Mouse (Mus musculus): ENCODE results near the gene Tpcn2. TPM values are rescaled to one million over a fixed set of nuclear protein-coding genes. Genes with fewer than 3 reads are reported as not detected.

The Tpcn2 gene
- polyA plus RNA-seq, 1 experiment from 2014 or later = 3.5 TPM

- no peak overlapping the region for H3K27ac ChIP-seq (ENCODE audit: low read depth)
- no peaks in the 10 kb centered on the region for H3K9me3 ChIP-seq (ENCODE audit: control insufficient read depth, low read length)
- no peaks in the 10 kb centered on the region for H3K27me3 ChIP-seq (replicated peaks; ENCODE audit: control insufficient read depth, insufficient read depth, low read length)
- no peaks in the 10 kb centered on the region for H3K4me1 ChIP-seq (replicated peaks; ENCODE audit: control insufficient read depth, insufficient read depth, low read length)
- no peak overlapping the region for H3K4me3 ChIP-seq (ENCODE audit: low read depth, low read length)
- ATAC-seq (replicated peaks; ENCODE audit: low FRiP score, low TSS enrichment, low read depth) = no peak
- no peak for DNase-seq (ENCODE audit: low spot score)
- H3K9ac ChIP-seq (ENCODE audit: low read length) = no peak overlapping the region
- H3K36me3 ChIP-seq (ENCODE audit: control insufficient read depth, insufficient read depth, low read length) = peaks cover 72% of the 10 kb centered on the region
- WGBS = 90% methylated on average over 5 of the region's 5 CpGs
- no peak overlapping the region for H3K4me2 ChIP-seq (ENCODE audit: low read length)
These were observed 12.9 kb downstream of the Tpcn2 start for GRCm38 (mm10) chr7:145270955-145271354.

- ATAC-seq (replicated peaks; ENCODE audit: low FRiP score, low TSS enrichment, low read depth) = peak; percentile 84
- WGBS = 67% methylated on average over 7 of the region's 7 CpGs
- H3K36me3 ChIP-seq (ENCODE audit: control insufficient read depth, insufficient read depth, low read length) = peaks cover 65% of the 10 kb centered on the region
- H3K27me3 ChIP-seq (replicated peaks; ENCODE audit: control insufficient read depth, insufficient read depth, low read length) = no peaks in the 10 kb centered on the region
- H3K9me3 ChIP-seq (ENCODE audit: control insufficient read depth, low read length) = no peaks in the 10 kb centered on the region
- H3K9ac ChIP-seq (ENCODE audit: low read length) = no peak overlapping the region
- no peak for DNase-seq (ENCODE audit: low spot score)
- H3K4me2 ChIP-seq (ENCODE audit: low read length) = no peak overlapping the region
- H3K4me1 ChIP-seq (replicated peaks; ENCODE audit: control insufficient read depth, insufficient read depth, low read length) = no peaks in the 10 kb centered on the region
- H3K4me3 ChIP-seq (ENCODE audit: low read depth, low read length) = no peak overlapping the region
- H3K27ac ChIP-seq (ENCODE audit: low read depth) = no peak overlapping the region; the same call in 1 of the 2 replicates
These were observed 14.9 kb downstream of the Tpcn2 start for GRCm38 (mm10) chr7:145268890-145269289.

GRCm38 (mm10) chr7:145266011-145266410 lies 17.8 kb downstream of the Tpcn2 start:
- H3K4me1 ChIP-seq (replicated peaks; ENCODE audit: control insufficient read depth, insufficient read depth, low read length) = no peaks in the 10 kb centered on the region
- DNase-seq (ENCODE audit: low spot score) = no peak
- H3K27me3 ChIP-seq (replicated peaks; ENCODE audit: control insufficient read depth, insufficient read depth, low read length) = no peaks in the 10 kb centered on the region
- no peak overlapping the region for H3K9ac ChIP-seq (ENCODE audit: low read length)
- no peaks in the 10 kb centered on the region for H3K9me3 ChIP-seq (ENCODE audit: control insufficient read depth, low read length)
- H3K4me2 ChIP-seq (ENCODE audit: low read length) = no peak overlapping the region
- no peak overlapping the region for H3K4me3 ChIP-seq (ENCODE audit: low read depth, low read length)
- peaks cover 46% of the 10 kb centered on the region for H3K36me3 ChIP-seq (ENCODE audit: control insufficient read depth, insufficient read depth, low read length)
- no peak overlapping the region for H3K27ac ChIP-seq (ENCODE audit: low read depth)
- ATAC-seq (replicated peaks; ENCODE audit: low FRiP score, low TSS enrichment, low read depth) = no peak
- 87% methylated on average over 2 of the region's 2 CpGs for WGBS

GRCm38 (mm10) chr7:145264202-145264601 lies 19.6 kb downstream of the Tpcn2 start:
- DNase-seq (ENCODE audit: low spot score) (no peak), ATAC-seq (replicated peaks; ENCODE audit: low FRiP score, low TSS enrichment, low read depth) (no peak)
- Histone ChIP-seq H3K27ac (ENCODE audit: low read depth) (no peak overlapping the region), H3K9me3 (ENCODE audit: control insufficient read depth, low read length) (no peaks in the 10 kb centered on the region), H3K27me3 (replicated peaks; ENCODE audit: control insufficient read depth, insufficient read depth, low read length) (no peaks in the 10 kb centered on the region), H3K4me3 (ENCODE audit: low read depth, low read length) (no peak overlapping the region), H3K4me1 (replicated peaks; ENCODE audit: control insufficient read depth, insufficient read depth, low read length) (no peaks in the 10 kb centered on the region), H3K4me2 (ENCODE audit: low read length) (no peak overlapping the region), H3K9ac (ENCODE audit: low read length) (no peak overlapping the region), H3K36me3 (ENCODE audit: control insufficient read depth, insufficient read depth, low read length) (peaks cover 44% of the 10 kb centered on the region)
- WGBS = 72% methylated on average over 9 of the region's 9 CpGs

GRCm38 (mm10) chr7:145256092-145256491 lies 27.7 kb downstream of the Tpcn2 start:
- WGBS = 81% methylated on average over 1 of the region's 1 CpGs
- H3K9ac ChIP-seq (ENCODE audit: low read length) = no peak overlapping the region
- H3K36me3 ChIP-seq (ENCODE audit: control insufficient read depth, insufficient read depth, low read length) = peaks cover 40% of the 10 kb centered on the region

GRCm38 (mm10) chr7:145253986-145254630 lies 29.7 kb downstream of the Tpcn2 start:
- ATAC-seq (replicated peaks; ENCODE audit: low FRiP score, low TSS enrichment, low read depth) (no peak), DNase-seq (ENCODE audit: low spot score) (no peak)
- Histone ChIP-seq H3K27me3 (replicated peaks; ENCODE audit: control insufficient read depth, insufficient read depth, low read length) (no peaks in the 10 kb centered on the region), H3K27ac (ENCODE audit: low read depth) (no peak overlapping the region), H3K9ac (ENCODE audit: low read length) (no peak overlapping the region), H3K36me3 (ENCODE audit: control insufficient read depth, insufficient read depth, low read length) (peaks cover 29% of the 10 kb centered on the region), H3K4me1 (replicated peaks; ENCODE audit: control insufficient read depth, insufficient read depth, low read length) (0 out of 2 replicates have a peak, but pooled peaks cover 2% of the 10 kb centered on the region), H3K4me2 (ENCODE audit: low read length) (no peak overlapping the region), H3K4me3 (ENCODE audit: low read depth, low read length) (no peak overlapping the region), H3K9me3 (ENCODE audit: control insufficient read depth, low read length) (no peaks in the 10 kb centered on the region)
- 53% methylated on average over 3 of the region's 3 CpGs for WGBS

More at GRCm38 (mm10) chr7:145256092-145256491, 27.7 kb downstream of the Tpcn2 start:
- Histone ChIP-seq H3K9me3 (ENCODE audit: control insufficient read depth, low read length) (no peaks in the 10 kb centered on the region), H3K4me2 (ENCODE audit: low read length) (no peak overlapping the region), H3K27ac (ENCODE audit: low read depth) (no peak overlapping the region), H3K4me3 (ENCODE audit: low read depth, low read length) (no peak overlapping the region), H3K27me3 (replicated peaks; ENCODE audit: control insufficient read depth, insufficient read depth, low read length) (no peaks in the 10 kb centered on the region), H3K4me1 (replicated peaks; ENCODE audit: control insufficient read depth, insufficient read depth, low read length) (0 out of 2 replicates have a peak, but pooled peaks cover 2% of the 10 kb centered on the region)
- no peak for DNase-seq (ENCODE audit: low spot score)
- ATAC-seq (replicated peaks; ENCODE audit: low FRiP score, low TSS enrichment, low read depth) = no peak

GRCm38 (mm10) chr7:145252715-145253476 lies 30.9 kb downstream of the Tpcn2 start:
- H3K4me3 ChIP-seq (ENCODE audit: low read depth, low read length) = no peak overlapping the region
- H3K9me3 ChIP-seq (ENCODE audit: control insufficient read depth, low read length) = no peaks in the 10 kb centered on the region
- H3K27ac ChIP-seq (ENCODE audit: low read depth) = no peak overlapping the region
- WGBS = 26% methylated on average over 8 of the region's 8 CpGs
- no peak overlapping the region for H3K4me2 ChIP-seq (ENCODE audit: low read length)
- H3K9ac ChIP-seq (ENCODE audit: low read length) = no peak overlapping the region
- H3K4me1 ChIP-seq (replicated peaks; ENCODE audit: control insufficient read depth, insufficient read depth, low read length) = 0 out of 2 replicates have a peak, but pooled peaks cover 2% of the 10 kb centered on the region
- ATAC-seq (replicated peaks; ENCODE audit: low FRiP score, low TSS enrichment, low read depth) (peak; percentile 74; the same call in 1 of the 2 replicates), DNase-seq (ENCODE audit: low spot score) (peak; percentile 91)
- peaks cover 24% of the 10 kb centered on the region for H3K36me3 ChIP-seq (ENCODE audit: control insufficient read depth, insufficient read depth, low read length)
- H3K27me3 ChIP-seq (replicated peaks; ENCODE audit: control insufficient read depth, insufficient read depth, low read length) = no peaks in the 10 kb centered on the region

- ATAC-seq (replicated peaks; ENCODE audit: low FRiP score, low TSS enrichment, low read depth) = no peak
- no peak for DNase-seq (ENCODE audit: low spot score)
- WGBS = 75% methylated on average over 9 of the region's 9 CpGs
- peaks cover 10% of the 10 kb centered on the region for H3K36me3 ChIP-seq (ENCODE audit: control insufficient read depth, insufficient read depth, low read length)
- no peak overlapping the region for H3K4me2 ChIP-seq (ENCODE audit: low read length)
- H3K9me3 ChIP-seq (ENCODE audit: control insufficient read depth, low read length) = no peaks in the 10 kb centered on the region
- no peak overlapping the region for H3K27ac ChIP-seq (ENCODE audit: low read depth)
- 0 out of 2 replicates have a peak, but pooled peaks cover 2% of the 10 kb centered on the region for H3K4me1 ChIP-seq (replicated peaks; ENCODE audit: control insufficient read depth, insufficient read depth, low read length)
- no peak overlapping the region for H3K9ac ChIP-seq (ENCODE audit: low read length)
- H3K27me3 ChIP-seq (replicated peaks; ENCODE audit: control insufficient read depth, insufficient read depth, low read length) = no peaks in the 10 kb centered on the region
- no peak overlapping the region for H3K4me3 ChIP-seq (ENCODE audit: low read depth, low read length)
These were observed 33.6 kb downstream of the Tpcn2 start for GRCm38 (mm10) chr7:145250225-145250624.

Data from intestine, embryonic 14.5 days (tissue).